Mouse (Mus musculus) MEL (cell line): ENCODE data around the gene Hist2h4.

Experiments used
- CTCF ChIP-seq, 3 experiments: IDR thresholded peaks in 2 of 3; conservative IDR thresholded peaks in 1 of 3; 2 replicates each; pipeline ENCODE4 v1.5.1; 2011 to 2012; ENCODE audit warnings: low read length in 3 of 3, low read depth in 2 of 3, mild to moderate bottlenecking in 2 of 3, improper control_type of control experiment in 1 of 3, inconsistent platforms in 1 of 3, mixed read lengths in 1 of 3, moderate library complexity in 1 of 3; ENCODE audit not compliant: control insufficient read depth in 1 of 3, insufficient read depth in 1 of 3, poor library complexity in 1 of 3, severe bottlenecking in 1 of 3
- POLR2A ChIP-seq, 2 experiments: IDR thresholded peaks; 2 replicates each; pipeline ENCODE4 v1.6.1; 2011 to 2012; ENCODE audit warnings: low read length in 2 of 2, mild to moderate bottlenecking in 2 of 2, control low read depth in 1 of 2, improper control_type of control experiment in 1 of 2, low read depth in 1 of 2, moderate library complexity in 1 of 2; ENCODE audit not compliant: control insufficient read depth in 1 of 2, insufficient read depth in 1 of 2, poor library complexity in 1 of 2
- TCF12 ChIP-seq: IDR thresholded peaks from 2 replicates; pipeline ENCODE4 v1.6.1; 2014; ENCODE audit warnings: low read depth, mild to moderate bottlenecking, inconsistent platforms, low read length, improper control_type of control experiment, moderate library complexity
- ZC3H11A ChIP-seq: IDR thresholded peaks from 2 replicates; pipeline ENCODE4 v1.6.1; 2012; ENCODE audit warnings: low read depth, mild to moderate bottlenecking, inconsistent platforms, low read length, improper control_type of control experiment

- TF ChIP-seq CTCF (IDR thresholded peaks at IDR 0.05 in 2 of 3, conservative IDR thresholded peaks at IDR 0.05 in 1 of 3; ENCODE audit: control insufficient read depth in 1 of 3, insufficient read depth in 1 of 3, low read depth in 2 of 3, low read length in 3 of 3, poor library complexity in 1 of 3, severe bottlenecking in 1 of 3) (no peak), ZC3H11A (no peak), TCF12 (no peak), POLR2A (IDR thresholded peaks at IDR 0.05; ENCODE audit: control insufficient read depth in 1 of 2, insufficient read depth in 1 of 2, low read depth in 1 of 2, low read length in 2 of 2, poor library complexity in 1 of 2) (no peak)
Measured at GRCm38 (mm10) chr3:96249034-96249345, 14.1 kb downstream of the Hist2h4 start.
